Mouse (Mus musculus) CD8-positive naive resting alpha-beta T cell, adult 57 days (primary cell): ENCODE data around the gene Ndfip2. TPM values are rescaled to one million over a fixed set of nuclear protein-coding genes. Genes with fewer than 3 reads are reported as not detected.

ENCODE experiments used
- total RNA-seq: library from RNA; stranded (reverse); gene quantifications from one replicate; pipeline ENCODE4 v1.2.4, GENCODE M21; 2023

Gene Ndfip2
- 34.8 TPM for total RNA-seq

GRCm38 (mm10) chr14:105258379-105259034, at the start of gene Ndfip2:
Ndfip2 (plus strand) TSS chr14:105258573.

Other genes with a start within 250 kb of the Ndfip2 start
- gene Rbm26, start 81.2 kb upstream of the Ndfip2 start, total RNA-seq = 69.1 TPM